Mouse (Mus musculus) erythroblast, embryonic 14.5 days (primary cell): Measurements from ENCODE around the gene Tmem199.

ENCODE experiments used
- GATA1 ChIP-seq: IDR thresholded peaks from 2 replicates; pipeline ENCODE4 v1.6.1; 2012; ENCODE audit warnings: low read length, inconsistent platforms, mixed read lengths
- TAL1 ChIP-seq: IDR thresholded peaks from 3 replicates; pipeline ENCODE4 v1.6.1; 2012; ENCODE audit warnings: low read length, inconsistent platforms, mixed read lengths

DNA sequence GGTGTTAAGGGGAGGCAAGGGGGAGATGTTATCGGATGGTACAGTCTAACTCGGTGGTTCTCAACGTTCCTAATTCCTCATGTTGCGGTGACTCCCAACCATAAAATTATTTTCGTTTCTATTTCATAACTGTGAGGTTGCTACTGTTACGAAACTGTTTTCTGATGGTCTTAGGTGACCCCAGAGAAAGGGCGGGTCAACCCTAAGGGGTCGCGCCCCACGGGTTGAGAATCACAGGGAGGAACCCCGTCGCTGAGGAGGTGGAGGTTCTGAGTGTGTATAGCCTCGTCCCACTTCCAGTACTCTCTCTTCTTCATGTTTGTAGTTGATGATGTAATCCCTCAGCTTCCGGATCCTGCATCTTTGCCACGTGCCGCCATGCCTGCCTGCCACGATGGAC lies 53.2 kb downstream of the Tmem199 start:
- TF ChIP-seq GATA1 (no peak), TAL1 (no peak)
